Mouse (Mus musculus) MEL (cell line): ENCODE results near the gene Fbxo9.

Source experiments
- CTCF ChIP-seq, 3 experiments: IDR thresholded peaks in 2 of 3; conservative IDR thresholded peaks in 1 of 3; 2 replicates each; pipeline ENCODE4 v1.5.1; 2011 to 2012; ENCODE audit warnings: low read length in 3 of 3, low read depth in 2 of 3, mild to moderate bottlenecking in 2 of 3, improper control_type of control experiment in 1 of 3, inconsistent platforms in 1 of 3, mixed read lengths in 1 of 3, moderate library complexity in 1 of 3; ENCODE audit not compliant: control insufficient read depth in 1 of 3, insufficient read depth in 1 of 3, poor library complexity in 1 of 3, severe bottlenecking in 1 of 3
- ETS1 ChIP-seq: IDR thresholded peaks from 2 replicates; pipeline ENCODE4 v1.6.1; 2012; ENCODE audit warnings: low read depth, mild to moderate bottlenecking, inconsistent platforms, low read length, improper control_type of control experiment, moderate library complexity
- GATA1 ChIP-seq: IDR thresholded peaks from 2 replicates; pipeline ENCODE4 v1.6.1; 2011; ENCODE audit warnings: low read depth, low read length, improper control_type of control experiment
- MYB ChIP-seq: IDR thresholded peaks from 2 replicates; pipeline ENCODE4 v1.6.1; 2011; ENCODE audit warnings: mild to moderate bottlenecking, low read depth, low read length, improper control_type of control experiment
- MYC ChIP-seq: IDR thresholded peaks from 2 replicates; pipeline ENCODE4 v1.6.1; 2011; ENCODE audit warnings: low read depth, mild to moderate bottlenecking, low read length, improper control_type of control experiment, moderate library complexity
- POLR2A ChIP-seq, 2 experiments: IDR thresholded peaks; 2 replicates each; pipeline ENCODE4 v1.6.1; 2011 to 2012; ENCODE audit warnings: low read length in 2 of 2, mild to moderate bottlenecking in 2 of 2, control low read depth in 1 of 2, improper control_type of control experiment in 1 of 2, low read depth in 1 of 2, moderate library complexity in 1 of 2; ENCODE audit not compliant: control insufficient read depth in 1 of 2, insufficient read depth in 1 of 2, poor library complexity in 1 of 2
- POLR2AphosphoS2 ChIP-seq: IDR thresholded peaks from 2 replicates; pipeline ENCODE4 v1.6.1; 2011; ENCODE audit warnings: low read length, improper control_type of control experiment
- ZKSCAN1 ChIP-seq: IDR thresholded peaks from 2 replicates; pipeline ENCODE4 v1.6.1; 2012; ENCODE audit warnings: low read depth, mild to moderate bottlenecking, inconsistent platforms, low read length, improper control_type of control experiment, moderate library complexity
- ZMIZ1 ChIP-seq: IDR thresholded peaks from 2 replicates; pipeline ENCODE4 v1.6.1; 2012; ENCODE audit warnings: low read depth, mild to moderate bottlenecking, inconsistent platforms, low read length, improper control_type of control experiment, moderate library complexity

- TF ChIP-seq POLR2A (IDR thresholded peaks at IDR 0.05; ENCODE audit: control insufficient read depth in 1 of 2, insufficient read depth in 1 of 2, low read depth in 1 of 2, low read length in 2 of 2, poor library complexity in 1 of 2) (peak; percentile 80 to 88; a peak in 3 of 4 replicates), MYB (0 out of 2 replicates have a peak, but pooled peaks have one; percentile 29), CTCF (IDR thresholded peaks at IDR 0.05 in 2 of 3, conservative IDR thresholded peaks at IDR 0.05 in 1 of 3; ENCODE audit: control insufficient read depth in 1 of 3, insufficient read depth in 1 of 3, low read depth in 2 of 3, low read length in 3 of 3, poor library complexity in 1 of 3, severe bottlenecking in 1 of 3) (no peak), ZKSCAN1 (peak; percentile 100), MYC (peak; percentile 80), POLR2AphosphoS2 (peak; percentile 80), ETS1 (no peak; the same call in 1 of the 2 replicates), GATA1 (no peak), ZMIZ1 (peak; percentile 89)
Measured at GRCm38 (mm10) chr9:78107912-78108795, 711 bp downstream of the Fbxo9 start.
